Mouse (Mus musculus) G1E (cell line): ENCODE results near the gene Purb.

Source experiments
- CTCF ChIP-seq: IDR thresholded peaks from 2 replicates; pipeline ENCODE4 v1.5.1; 2012; ENCODE audit warnings: low read depth, low read length, inconsistent platforms, mixed read lengths
- GATA1 ChIP-seq: IDR thresholded peaks from 2 replicates; pipeline ENCODE4 v1.6.1; 2012; ENCODE audit warnings: borderline replicate concordance, low read length, inconsistent platforms, mixed read lengths

- no peak for TF ChIP-seq CTCF
- TF ChIP-seq GATA1: no peak
Measured at GRCm38 (mm10) chr11:6468541-6468940, 7.2 kb downstream of the Purb start.
